8 mouse cellular contexts compared by ENCODE assay signal in the genomic region with DNA sequence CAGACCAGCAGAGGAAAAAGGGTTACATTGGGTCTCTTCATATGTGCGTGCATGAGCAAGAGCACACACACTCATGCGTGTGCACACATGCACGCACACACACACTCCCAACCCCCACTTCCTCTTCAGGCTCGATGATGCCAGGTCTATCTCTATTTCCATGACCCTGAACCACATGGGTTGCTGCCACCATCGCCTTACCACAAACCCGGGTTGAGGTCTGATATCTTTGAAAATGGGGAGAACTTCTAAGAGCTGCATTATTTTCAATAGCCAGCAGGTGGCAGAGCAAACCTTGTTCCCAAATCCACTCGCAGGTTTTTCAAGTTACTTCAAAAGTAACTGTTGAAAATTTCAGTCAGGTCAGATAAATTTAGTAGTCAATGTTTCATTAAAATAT.
DNase-seq lines count a peak whose midpoint lies in the region; ATAC-seq and TF ChIP-seq lines count a peak whose summit lies in the region.

No protein-coding gene starts in this region.

- H3K4me1 ChIP-seq in forebrain, postnatal 0 days (ENCODE audit: insufficient read depth) = no peaks in the 10 kb centered on the region
- H3K4me1 ChIP-seq in forebrain, embryonic 16.5 days (replicated peaks; ENCODE audit: control insufficient read depth, insufficient read depth, low read length) = 0 out of 2 replicates have a peak, but pooled peaks cover 3% of the 10 kb centered on the region
- peaks cover 6% of the 10 kb centered on the region; the same call in 1 of the 2 replicates for H3K4me1 ChIP-seq in liver, postnatal 0 days (ENCODE audit: insufficient read depth)
- H3K4me1 ChIP-seq in liver, embryonic 12.5 days = peaks cover 10% of the 10 kb centered on the region

- no peak overlapping the region for H3K9ac ChIP-seq in forebrain, postnatal 0 days
- no peak overlapping the region for H3K9ac ChIP-seq in forebrain, embryonic 16.5 days (replicated peaks; ENCODE audit: low read depth, low read length)
- H3K9ac ChIP-seq in liver, postnatal 0 days (replicated peaks) = no peak overlapping the region
- H3K9ac ChIP-seq in liver, embryonic 12.5 days = no peak overlapping the region

- peak; percentile 75 for TF ChIP-seq CTCF in forebrain, postnatal 0 days (IDR thresholded peaks at IDR 0.05; ENCODE audit: low read depth)
- peak; percentile 72 for TF ChIP-seq CTCF in liver, postnatal 0 days (IDR thresholded peaks at IDR 0.05; ENCODE audit: low read depth)

- H3K27me3 ChIP-seq in forebrain, postnatal 0 days (ENCODE audit: insufficient read depth, low read length) = peaks cover 74% of the 10 kb centered on the region
- peaks cover 64% of the 10 kb centered on the region for H3K27me3 ChIP-seq in forebrain, embryonic 16.5 days (replicated peaks; ENCODE audit: control insufficient read depth, insufficient read depth, low read length)
- peaks cover 20% of the 10 kb centered on the region for H3K27me3 ChIP-seq in liver, postnatal 0 days (ENCODE audit: insufficient read depth, low read length)
- H3K27me3 ChIP-seq in liver, embryonic 12.5 days (replicated peaks) = peaks cover 40% of the 10 kb centered on the region

- H3K36me3 ChIP-seq in forebrain, postnatal 0 days (ENCODE audit: insufficient read depth) = no peaks in the 10 kb centered on the region
- no peaks in the 10 kb centered on the region for H3K36me3 ChIP-seq in forebrain, embryonic 16.5 days (ENCODE audit: control insufficient read depth, insufficient read depth)
- H3K36me3 ChIP-seq in liver, postnatal 0 days (replicated peaks; ENCODE audit: insufficient read depth, low read length) = no peaks in the 10 kb centered on the region
- H3K36me3 ChIP-seq in liver, embryonic 12.5 days = no peaks in the 10 kb centered on the region

- no peak for ATAC-seq in forebrain, postnatal 0 days
- ATAC-seq in forebrain, embryonic 16.5 days = no peak
- ATAC-seq in liver, postnatal 0 days = no peak
- ATAC-seq in liver, embryonic 12.5 days = no peak
- peak; percentile 67 for ATAC-seq in megakaryocyte-erythroid progenitor cell, adult 5-6 weeks (replicated peaks; ENCODE audit: low FRiP score, low TSS enrichment, poor library complexity, severe bottlenecking)

- DNase-seq in forebrain, postnatal 0 days = peak; percentile 82
- DNase-seq in liver, postnatal 0 days = peak; percentile 29
- DNase-seq in adipocyte (ENCODE audit: low spot score) = peak; percentile 64
- DNase-seq in forelimb bud, embryonic 11.5 days (ENCODE audit: low read depth, low spot score) = peak; percentile 66
- no peak for DNase-seq in right cerebral cortex, postnatal 36 days (ENCODE audit: low spot score in 2 of 2)

- H3K9me3 ChIP-seq in forebrain, postnatal 0 days (ENCODE audit: low read length) = no peaks in the 10 kb centered on the region
- H3K9me3 ChIP-seq in forebrain, embryonic 16.5 days (ENCODE audit: control insufficient read depth, low read length) = no peaks in the 10 kb centered on the region
- no peaks in the 10 kb centered on the region for H3K9me3 ChIP-seq in liver, postnatal 0 days (ENCODE audit: low read length)
- H3K9me3 ChIP-seq in liver, embryonic 12.5 days (replicated peaks) = no peaks in the 10 kb centered on the region

- no peak overlapping the region for H3K4me3 ChIP-seq in forebrain, postnatal 0 days (ENCODE audit: low read depth, low read length)
- no peak overlapping the region for H3K4me3 ChIP-seq in forebrain, embryonic 16.5 days (replicated peaks; ENCODE audit: low read length)
- H3K4me3 ChIP-seq in liver, postnatal 0 days (ENCODE audit: low read depth, low read length) = no peak overlapping the region
- no peak overlapping the region for H3K4me3 ChIP-seq in liver, embryonic 12.5 days

- H3K4me2 ChIP-seq in forebrain, postnatal 0 days (ENCODE audit: low read depth) = no peak overlapping the region
- H3K4me2 ChIP-seq in forebrain, embryonic 16.5 days (ENCODE audit: low read length) = no peak overlapping the region
- no peak overlapping the region for H3K4me2 ChIP-seq in liver, postnatal 0 days (ENCODE audit: low read depth, low read length)
- H3K4me2 ChIP-seq in liver, embryonic 12.5 days = no peak overlapping the region

- 31% methylated on average over 7 of the region's 7 CpGs for WGBS in forebrain, postnatal 0 days
- 29% methylated on average over 7 of the region's 7 CpGs for WGBS in forebrain, embryonic 16.5 days
- WGBS in liver, postnatal 0 days (ENCODE audit: insufficient replicate concordance) = 18% methylated on average over 7 of the region's 7 CpGs
- WGBS in liver, embryonic 12.5 days (ENCODE audit: insufficient replicate concordance) = 20% methylated on average over 7 of the region's 7 CpGs

- no peak overlapping the region for H3K27ac ChIP-seq in forebrain, postnatal 0 days (ENCODE audit: low read depth, low read length)
- no peak overlapping the region for H3K27ac ChIP-seq in forebrain, embryonic 16.5 days (ENCODE audit: low read length)
- H3K27ac ChIP-seq in liver, postnatal 0 days (ENCODE audit: low read depth) = no peak overlapping the region
- H3K27ac ChIP-seq in liver, embryonic 12.5 days = no peak overlapping the region

- no peak for TF ChIP-seq EP300 in liver, postnatal 0 days (IDR thresholded peaks at IDR 0.05; ENCODE audit: low read depth)

Comparison
In these comparisons a context has a peak if more than half of its experiments do, and no peak if none do; other contexts are left out.
1. DNase-seq: peak in forebrain, postnatal 0 days (single experiment), liver, postnatal 0 days (single experiment), adipocyte (single experiment) and forelimb bud, embryonic 11.5 days (single experiment); none in right cerebral cortex, postnatal 36 days (0 of 2).